Mouse (Mus musculus) intestine, embryonic 14.5 days (tissue): ENCODE data around the gene Umad1. TPM values are rescaled to one million over a fixed set of nuclear protein-coding genes. Genes with fewer than 3 reads are reported as not detected.
"Not testable (repeated sequence)": the region's sequence is repeated elsewhere in the genome, so short reads cannot be mapped to it uniquely, and the experiment has no call there.

Experiments
- ATAC-seq: fragments of 200-750 bp; cut with Nextera tagmentation; replicated peaks from 2 replicates; pipeline ENCODE4 v1.8.0; 2017; ENCODE audit warnings: low read depth, moderate number of reproducible peaks, moderate TSS enrichment, moderate library complexity; ENCODE audit not compliant: low FRiP score, low TSS enrichment
- DNase-seq: peaks from one replicate; pipeline ENCODE4 v3.0.0-alpha.2; 2018; ENCODE audit warnings: low spot score
- H3K27ac ChIP-seq: fragments of 300-500 bp; sonication (generic); 2 replicates; pipeline ENCODE4 v1.5.1; 2014; ENCODE audit warnings: low read depth, mild to moderate bottlenecking, control low read depth
- H3K27me3 ChIP-seq: fragments of 300-500 bp; sonication (generic); replicated peaks from 2 replicates; pipeline ENCODE4 v1.6.1; 2014; ENCODE audit warnings: low read length, control low read depth; ENCODE audit not compliant: control insufficient read depth, insufficient read depth
- H3K36me3 ChIP-seq: fragments of 300-500 bp; sonication (generic); 2 replicates; pipeline ENCODE4 v1.6.1; 2014; ENCODE audit warnings: low read length, control low read depth; ENCODE audit not compliant: control insufficient read depth, insufficient read depth
- H3K4me1 ChIP-seq: fragments of 300-500 bp; sonication (generic); replicated peaks from 2 replicates; pipeline ENCODE4 v1.6.1; 2014; ENCODE audit warnings: low read length, control low read depth, mixed read lengths; ENCODE audit not compliant: control insufficient read depth, insufficient read depth
- H3K4me2 ChIP-seq: fragments of 300-500 bp; sonication (generic); 2 replicates; pipeline ENCODE4 v1.6.1; 2014; ENCODE audit warnings: low read length
- H3K4me3 ChIP-seq: fragments of 300-500 bp; sonication (generic); 2 replicates; pipeline ENCODE4 v1.5.1; 2014; ENCODE audit warnings: low read depth, low read length, control low read depth, mixed read lengths
- H3K9ac ChIP-seq: fragments of 300-500 bp; sonication (generic); 2 replicates; pipeline ENCODE4 v1.6.1; 2014; ENCODE audit warnings: mild to moderate bottlenecking, low read length
- H3K9me3 ChIP-seq: fragments of 300-500 bp; sonication (generic); 2 replicates; pipeline ENCODE4 v1.6.1; 2016; ENCODE audit warnings: low read length, control low read depth; ENCODE audit not compliant: control insufficient read depth
- WGBS: fragments of 180-500 bp; shearing (Covaris S2); extraction: QIAGEN DNeasy Blood & Tissue Kit; methylation state at CpG from one replicate; pipeline ENCODE4 v1.1.7; 2014; 5-methylcytosine and 5-hydroxymethylcytosine counted together
- polyA plus RNA-seq: library from polyadenylated mRNA; unstranded; fragments of >200 nt; fragmentation: Nextera tagmentation; extraction: Ambion mirVana; gene quantifications from 2 replicates; pipeline ENCODE4 v1.2.1, GENCODE M21; 2014

Gene Umad1
- polyA plus RNA-seq, 1 experiment from 2014 or later = 21.0 TPM

DNA sequence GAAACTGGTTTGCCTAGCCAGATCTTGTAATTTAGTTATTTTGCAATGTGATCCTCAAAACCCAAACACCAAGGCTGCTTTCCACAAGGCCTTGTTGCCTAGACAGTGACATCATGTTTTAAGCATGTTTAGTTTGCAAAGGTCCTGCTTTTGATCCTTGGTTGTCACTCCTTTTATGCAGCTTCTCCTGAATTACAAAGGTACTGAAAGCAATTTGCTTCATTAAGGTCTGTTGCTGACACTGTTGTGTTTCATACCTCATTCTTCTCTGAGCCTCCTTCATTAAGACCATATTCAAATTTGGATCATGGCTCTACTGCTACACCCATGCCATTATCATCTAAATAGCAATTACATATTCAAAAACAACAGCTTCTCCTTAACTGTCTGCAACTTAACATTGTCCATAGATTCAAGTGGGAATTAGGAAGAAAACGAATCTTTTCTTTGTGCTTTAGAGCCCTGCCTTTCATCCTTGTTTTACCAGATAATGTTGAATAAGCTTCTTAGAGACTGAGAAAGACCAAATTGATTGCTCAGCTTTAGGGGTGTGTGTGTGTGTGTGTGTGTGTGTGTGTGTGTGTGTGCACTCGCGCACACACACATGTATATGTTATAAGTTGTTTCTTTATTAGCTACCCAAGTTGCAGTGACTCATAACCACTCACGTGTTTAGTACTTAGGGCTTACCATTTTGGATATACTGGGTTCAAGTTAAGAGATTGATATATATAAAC, 35.1 kb downstream of the Umad1 start:
- no peak for ATAC-seq
- WGBS = 76% methylated on average over 4 of the region's 4 CpGs
- H3K36me3 ChIP-seq = no peaks in the 10 kb centered on the region
- DNase-seq = no peak
- no peaks in the 10 kb centered on the region for H3K9me3 ChIP-seq
- H3K4me2 ChIP-seq = no peak overlapping the region
- H3K27me3 ChIP-seq = no peaks in the 10 kb centered on the region
- no peaks in the 10 kb centered on the region for H3K4me1 ChIP-seq
- no peak overlapping the region for H3K9ac ChIP-seq
- H3K27ac ChIP-seq = no peak overlapping the region
- H3K4me3 ChIP-seq = no peak overlapping the region

DNA sequence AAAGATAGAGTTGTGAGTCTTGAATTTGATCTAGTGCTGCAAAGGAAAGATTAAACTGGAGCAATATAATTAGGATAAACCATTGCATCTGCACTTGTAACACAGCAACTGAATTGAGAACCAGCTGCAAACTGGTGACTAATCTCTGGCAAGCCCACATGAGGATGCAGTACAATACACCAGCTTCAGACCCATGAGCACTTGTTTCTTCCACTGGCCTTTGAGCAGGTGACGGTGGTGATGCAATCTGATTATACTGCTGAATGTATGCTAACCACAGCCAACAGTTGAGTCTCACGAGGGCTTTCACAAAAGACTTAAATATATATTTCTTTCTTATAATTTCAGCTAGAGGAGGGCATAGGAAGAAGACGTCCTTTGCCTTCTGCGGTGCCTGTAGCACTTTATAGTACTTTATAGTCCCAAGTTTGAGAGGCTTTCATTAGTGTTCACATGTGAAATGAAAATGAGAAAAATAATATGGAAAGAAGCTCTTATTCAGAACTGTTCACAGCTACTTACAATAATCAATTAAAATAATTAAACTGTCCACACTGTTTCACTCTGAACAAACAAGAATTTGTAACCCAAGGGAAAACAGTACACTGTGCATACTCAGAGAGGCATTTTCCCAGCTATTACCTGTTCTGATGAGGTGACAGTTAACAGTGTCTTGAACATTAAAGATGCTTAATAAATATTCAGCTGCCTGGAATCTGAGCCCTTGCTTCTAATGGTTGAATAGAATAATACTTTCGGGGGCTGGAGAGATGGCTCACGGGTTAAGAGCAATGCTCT, 40.2 kb downstream of the Umad1 start:
- Histone ChIP-seq H3K9me3 (no peaks in the 10 kb centered on the region), H3K9ac (no peak overlapping the region), H3K4me3 (no peak overlapping the region), H3K27ac (no peak overlapping the region), H3K4me2 (no peak overlapping the region), H3K27me3 (no peaks in the 10 kb centered on the region), H3K36me3 (no peaks in the 10 kb centered on the region), H3K4me1 (no peaks in the 10 kb centered on the region)
- 90% methylated on average over 6 of the region's 6 CpGs for WGBS
- ATAC-seq (no peak), DNase-seq (no peak)

DNA sequence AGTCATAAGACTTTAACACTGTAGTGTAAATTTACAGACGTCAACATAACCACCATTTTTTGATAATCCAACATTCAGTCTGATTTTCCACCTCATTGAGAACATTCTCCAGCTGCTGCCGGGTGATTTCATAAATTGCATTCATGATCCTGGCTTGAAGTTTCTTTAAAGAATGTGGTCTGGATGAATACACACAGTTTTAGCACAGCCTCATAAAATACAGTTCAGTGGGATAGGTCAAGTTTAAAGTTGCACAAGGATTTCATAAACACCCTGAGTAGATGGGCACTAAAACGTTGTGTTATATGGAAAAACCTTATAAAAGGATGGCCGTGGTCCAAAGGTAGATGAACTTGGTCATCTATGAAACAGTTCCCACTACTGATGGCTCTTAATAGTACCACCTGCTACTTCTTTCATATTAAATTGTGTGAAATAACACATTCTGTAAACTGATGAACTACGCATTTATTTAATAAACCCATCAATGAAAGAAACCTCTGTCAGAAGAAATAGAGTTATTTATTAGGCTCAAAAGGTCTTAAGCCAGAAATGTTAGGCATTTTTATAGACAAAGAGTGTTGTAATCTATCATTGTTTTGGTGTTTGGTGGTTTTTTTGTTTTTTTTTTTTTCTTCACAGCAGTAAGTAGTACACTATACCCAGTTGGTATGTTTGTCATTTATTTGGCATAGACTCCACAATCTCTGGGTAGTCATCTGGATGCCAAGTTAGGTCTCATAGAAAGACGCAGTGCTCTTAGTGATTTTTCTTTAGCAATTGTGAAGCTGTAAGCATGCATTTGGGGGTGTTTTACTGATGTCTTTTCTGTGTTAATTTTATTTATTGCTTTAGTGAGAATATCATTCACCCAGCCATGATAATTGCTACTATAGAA, 49.0 kb downstream of the Umad1 start:
- Histone ChIP-seq H3K9ac (no peak overlapping the region), H3K27me3 (no peaks in the 10 kb centered on the region), H3K27ac (no peak overlapping the region), H3K36me3 (no peaks in the 10 kb centered on the region), H3K4me2 (no peak overlapping the region), H3K4me3 (no peak overlapping the region), H3K9me3 (no peaks in the 10 kb centered on the region), H3K4me1 (no peaks in the 10 kb centered on the region)
- no peak for ATAC-seq
- WGBS = 73% methylated on average over 6 of the region's 6 CpGs
- DNase-seq = no peak

DNA sequence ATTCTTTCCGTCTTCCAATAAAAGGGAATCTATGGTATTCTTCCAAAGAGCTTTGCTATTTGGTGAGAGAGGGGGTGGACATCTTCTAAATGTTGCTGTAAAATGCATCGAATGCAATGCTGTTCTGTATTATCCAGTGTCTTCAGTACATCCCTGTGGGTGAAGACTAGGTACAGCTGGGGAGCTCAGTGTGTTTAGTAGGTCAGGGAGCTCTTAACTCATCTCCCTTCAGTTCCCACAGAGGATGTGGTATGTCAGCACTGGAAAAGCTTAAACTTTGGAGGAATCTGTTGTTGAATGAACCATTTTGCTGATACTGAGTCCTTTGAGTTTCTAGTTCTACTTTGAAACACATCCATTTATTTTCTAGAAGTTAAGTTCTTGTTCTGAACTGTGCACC, 53.5 kb downstream of the Umad1 start:
- H3K27me3 ChIP-seq = no peaks in the 10 kb centered on the region
- WGBS = 93% methylated on average over 2 of the region's 2 CpGs
- no peaks in the 10 kb centered on the region for H3K36me3 ChIP-seq

DNA sequence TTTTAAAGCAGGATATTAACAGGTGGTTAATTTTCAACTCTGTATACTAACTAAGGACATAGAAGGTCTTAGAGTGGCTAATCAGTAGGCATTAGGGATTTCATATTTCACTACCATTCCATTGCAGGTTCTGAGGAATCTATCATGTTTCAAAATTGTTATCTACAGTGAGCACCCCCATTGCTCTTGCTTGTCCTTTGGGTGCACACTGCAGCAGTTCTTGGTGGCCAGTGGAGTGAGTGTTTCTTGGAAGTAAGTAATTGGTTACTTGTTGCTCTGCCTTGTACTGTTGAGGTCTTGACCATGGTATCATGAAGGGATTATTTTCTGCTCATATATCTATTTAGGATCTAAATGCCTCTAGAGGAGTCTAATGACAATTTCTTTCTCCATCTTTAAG, 57.1 kb downstream of the Umad1 start:
- DNase-seq = no peak

More for the DNA sequence above, 53.5 kb downstream of the Umad1 start:
- ATAC-seq (no peak), DNase-seq (no peak)
- Histone ChIP-seq H3K4me3 (no peak overlapping the region), H3K4me2 (no peak overlapping the region), H3K9ac (no peak overlapping the region), H3K27ac (no peak overlapping the region), H3K4me1 (no peaks in the 10 kb centered on the region), H3K9me3 (no peaks in the 10 kb centered on the region)

DNA sequence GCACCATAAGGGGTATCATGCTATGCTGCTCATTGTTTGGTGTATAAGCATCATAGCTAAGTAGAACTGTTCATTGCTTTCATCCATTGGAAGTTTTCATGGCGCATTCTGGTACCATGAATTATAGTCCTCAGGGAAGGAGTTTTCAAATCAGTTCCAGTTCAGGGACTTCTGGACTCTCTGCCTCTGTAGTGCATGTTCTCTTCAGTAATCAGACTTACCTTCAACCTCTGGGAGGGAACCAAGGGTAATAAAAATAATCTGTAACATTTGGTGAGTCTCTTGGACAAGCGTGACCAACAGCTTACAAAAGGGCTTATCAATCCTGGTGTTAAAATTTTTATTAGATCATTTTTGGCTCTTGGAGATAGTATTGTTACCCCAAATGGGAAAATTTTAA, 60.5 kb downstream of the Umad1 start:
- H3K4me2 ChIP-seq = no peak overlapping the region
- DNase-seq (no peak), ATAC-seq (no peak)
- no peaks in the 10 kb centered on the region for H3K36me3 ChIP-seq
- no peaks in the 10 kb centered on the region for H3K27me3 ChIP-seq
- H3K4me1 ChIP-seq = no peaks in the 10 kb centered on the region
- H3K27ac ChIP-seq = no peak overlapping the region
- no peak overlapping the region for H3K4me3 ChIP-seq
- WGBS = 93% methylated on average over 2 of the region's 2 CpGs
- H3K9ac ChIP-seq = no peak overlapping the region
- H3K9me3 ChIP-seq = no peaks in the 10 kb centered on the region

More for the DNA sequence above, 57.1 kb downstream of the Umad1 start:
- Histone ChIP-seq H3K27ac (no peak overlapping the region), H3K9ac (no peak overlapping the region), H3K9me3 (no peaks in the 10 kb centered on the region), H3K4me3 (no peak overlapping the region), H3K27me3 (no peaks in the 10 kb centered on the region), H3K36me3 (no peaks in the 10 kb centered on the region), H3K4me1 (no peaks in the 10 kb centered on the region), H3K4me2 (no peak overlapping the region)
- no peak for ATAC-seq

DNA sequence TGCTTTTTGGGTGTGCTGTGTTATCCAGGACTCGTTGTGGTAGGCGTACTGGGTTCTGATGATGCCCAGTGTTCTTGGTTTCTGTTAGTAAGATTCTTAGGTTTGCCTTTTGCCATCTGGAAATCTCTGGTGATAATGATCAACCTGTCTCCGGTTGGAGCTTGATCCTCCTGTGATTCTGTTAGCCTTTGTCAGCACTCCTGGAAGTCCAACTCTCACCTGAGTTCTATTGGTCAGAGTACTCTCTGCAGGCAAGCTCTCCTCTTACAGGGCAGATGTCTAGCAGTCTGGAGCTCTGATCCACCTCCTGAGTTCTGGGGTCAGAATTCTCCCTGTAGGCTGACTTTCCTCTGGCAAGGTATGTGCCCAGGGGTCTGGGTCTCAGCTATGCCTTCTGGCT, 72.4 kb downstream of the Umad1 start:
- not testable (repeated sequence) for H3K9ac ChIP-seq, H3K36me3 ChIP-seq, DNase-seq, H3K4me1 ChIP-seq, H3K27ac ChIP-seq, H3K27me3 ChIP-seq, H3K4me3 ChIP-seq, ATAC-seq, H3K4me2 ChIP-seq, H3K9me3 ChIP-seq
- 96% methylated on average over 3 of the region's 3 CpGs for WGBS

DNA sequence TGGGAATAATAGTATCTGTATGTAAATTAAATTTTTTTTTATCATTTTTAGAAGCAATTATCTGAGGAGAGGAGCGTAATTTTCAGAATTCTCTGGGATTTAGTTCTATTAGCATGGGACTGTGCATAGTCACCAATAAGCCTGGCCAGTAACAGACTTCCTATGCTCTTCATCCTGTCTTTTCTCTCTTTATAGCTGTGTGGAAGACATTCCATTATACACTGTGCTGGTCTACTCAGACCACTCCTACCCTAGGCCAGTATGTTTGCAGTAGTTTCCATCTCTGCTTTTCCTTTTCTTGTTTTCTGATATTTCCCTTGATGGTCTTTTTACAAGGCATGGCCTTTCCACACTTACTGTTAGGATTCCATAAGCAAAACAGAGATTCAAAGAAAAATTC, 74.3 kb downstream of the Umad1 start:
- no peak overlapping the region for H3K4me2 ChIP-seq
- DNase-seq (no peak), ATAC-seq (no peak)
- WGBS = 93% methylated on average over 1 of the region's 1 CpGs
- H3K4me1 ChIP-seq = no peaks in the 10 kb centered on the region
- H3K9ac ChIP-seq = no peak overlapping the region
- no peaks in the 10 kb centered on the region for H3K36me3 ChIP-seq
- no peaks in the 10 kb centered on the region for H3K27me3 ChIP-seq
- H3K27ac ChIP-seq = no peak overlapping the region
- H3K4me3 ChIP-seq = no peak overlapping the region
- H3K9me3 ChIP-seq = no peaks in the 10 kb centered on the region
